Mouse (Mus musculus): ENCODE measurements around the gene Ctnnal1.
"Not testable (repeated sequence)": the region's sequence is repeated elsewhere in the genome, so short reads cannot be mapped to it uniquely, and the experiment has no call there.

Ctnnal1 gene

DNA sequence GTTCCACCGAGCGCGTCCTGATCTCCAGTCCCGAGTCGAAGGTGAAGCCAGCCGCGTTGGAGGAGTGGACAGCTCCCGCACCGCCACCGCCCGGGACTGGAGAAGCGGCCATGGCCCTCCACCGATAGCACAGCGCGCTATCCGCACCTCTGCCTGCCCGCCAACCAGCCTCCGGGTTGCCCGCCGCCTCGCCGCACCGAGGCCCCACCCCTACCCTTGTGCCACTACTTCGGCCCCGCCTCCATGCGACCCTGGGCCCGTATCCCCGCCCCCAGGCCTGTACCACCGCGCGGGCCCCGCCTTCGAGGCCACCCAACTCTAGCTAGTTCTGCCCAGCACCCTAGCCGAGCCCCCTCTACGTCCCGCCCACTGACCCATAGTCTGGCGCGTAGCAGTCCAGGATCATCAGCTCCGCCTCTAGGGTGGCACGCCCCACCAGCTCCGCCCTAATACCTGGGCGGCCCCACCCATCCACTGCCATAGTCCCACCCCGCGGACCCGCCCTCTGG lies at the start of gene Ctnnal1:
Ctnnal1 (minus strand) TSS at position 186 of the 509 bp plus-strand sequence.
- DNase-seq = peak; percentile 95

DNA sequence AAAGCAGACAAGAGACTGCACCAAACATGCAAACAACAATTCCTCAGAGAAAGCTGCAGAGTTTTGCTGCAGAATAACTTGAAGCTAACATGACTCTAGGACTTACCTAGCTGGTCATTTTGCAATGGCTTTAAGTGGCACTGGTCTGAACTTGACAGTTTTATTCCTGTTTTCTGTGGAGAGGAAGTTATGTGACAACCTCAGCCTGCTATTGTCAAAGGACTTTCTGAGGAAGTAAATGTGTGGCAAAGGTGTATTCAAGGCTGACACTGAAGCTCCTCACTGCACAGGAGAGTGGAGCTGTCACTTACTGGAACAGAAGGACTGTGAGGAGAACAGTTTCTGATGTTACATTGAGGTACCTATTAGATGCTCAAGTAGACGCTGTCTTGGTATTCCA lies 49.8 kb upstream of the Ctnnal1 start:
- no peak for DNase-seq

DNA sequence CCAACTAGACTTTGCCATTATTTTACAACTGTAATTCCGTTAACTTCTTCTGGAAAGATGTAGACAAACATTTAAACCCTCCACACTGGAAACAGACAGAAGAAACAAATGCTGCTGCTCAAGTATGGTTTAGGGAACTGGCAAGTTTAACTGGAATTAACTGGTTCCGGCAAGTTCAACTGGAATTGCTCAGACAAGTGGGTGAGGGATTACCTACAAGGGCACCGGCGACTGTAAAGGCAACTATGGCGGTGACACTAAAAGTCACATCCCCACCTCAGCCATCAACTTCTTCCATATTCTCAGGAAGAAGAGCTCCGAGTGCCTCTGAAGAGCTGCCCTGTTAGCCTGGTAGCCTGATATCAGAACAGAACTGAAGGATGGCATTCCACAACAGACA lies 49.4 kb upstream of the Ctnnal1 start:
- DNase-seq = no peak

DNA sequence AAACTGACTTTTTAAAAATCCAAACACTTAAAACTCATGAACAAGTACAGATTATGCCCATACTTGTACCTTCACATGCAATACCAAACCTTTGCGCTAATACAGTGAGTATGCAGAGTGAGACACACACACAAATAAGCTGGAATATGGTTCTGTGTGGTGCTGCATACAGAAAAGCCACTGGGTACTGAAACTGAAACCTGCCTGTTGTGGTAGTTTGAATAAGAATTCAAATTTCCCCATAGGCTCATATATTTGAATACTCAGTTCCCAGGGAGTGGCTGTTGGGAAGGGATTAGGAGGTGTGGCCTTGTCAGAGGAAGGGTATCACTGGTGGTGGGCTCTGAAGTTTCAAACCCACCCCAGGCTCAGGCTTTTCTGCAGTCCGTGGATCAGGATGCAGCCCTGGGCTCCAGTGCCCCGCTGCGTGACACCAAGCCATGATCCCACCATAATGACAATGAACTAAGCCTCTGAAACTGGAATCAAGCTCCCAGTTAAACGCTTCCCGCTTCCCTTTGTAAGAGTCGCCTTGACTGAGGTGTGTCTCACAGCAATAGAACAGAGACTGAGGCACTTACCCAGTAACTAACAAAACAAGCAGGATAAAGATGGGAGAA lies 47.5 kb upstream of the Ctnnal1 start:
- DNase-seq = no peak

DNA sequence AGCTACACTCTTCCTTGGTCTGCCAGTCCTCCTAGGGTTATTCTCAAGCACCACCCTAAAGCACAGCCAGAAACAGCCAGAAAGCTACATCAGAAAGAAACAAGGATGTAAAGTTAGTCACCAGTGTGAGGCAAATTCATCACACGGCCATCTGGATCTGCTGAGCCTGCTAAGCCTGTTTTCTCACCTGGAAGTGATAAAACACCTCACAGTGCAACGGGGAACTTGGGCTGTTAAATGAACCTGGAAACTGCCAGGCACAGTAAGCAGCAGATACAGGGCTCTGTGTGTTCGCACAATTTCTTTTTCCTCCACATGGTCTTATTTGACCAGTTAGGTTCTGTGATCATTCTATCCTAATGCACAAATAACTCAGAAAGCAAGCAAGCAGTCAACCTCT lies 44.6 kb upstream of the Ctnnal1 start:
- no peak for DNase-seq

DNA sequence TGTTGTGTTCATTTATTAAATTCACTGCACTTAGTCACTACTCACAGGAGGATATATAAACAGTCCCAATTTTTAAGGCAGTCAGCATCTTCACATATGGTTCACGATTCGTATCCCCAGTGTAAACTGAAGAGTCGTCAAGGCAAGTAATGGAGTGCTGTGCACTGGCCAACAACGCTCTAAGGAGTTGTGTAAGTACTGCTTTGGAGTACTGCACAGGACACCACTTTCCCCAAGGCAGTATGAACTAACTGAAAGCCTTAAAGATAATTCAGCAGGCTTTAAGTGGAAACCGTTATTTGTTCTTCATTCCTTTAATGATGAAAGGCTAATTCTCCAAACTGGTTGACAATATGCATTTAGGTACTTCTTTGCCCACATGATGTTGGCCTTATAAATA lies 42.7 kb upstream of the Ctnnal1 start:
- no peak for DNase-seq

DNA sequence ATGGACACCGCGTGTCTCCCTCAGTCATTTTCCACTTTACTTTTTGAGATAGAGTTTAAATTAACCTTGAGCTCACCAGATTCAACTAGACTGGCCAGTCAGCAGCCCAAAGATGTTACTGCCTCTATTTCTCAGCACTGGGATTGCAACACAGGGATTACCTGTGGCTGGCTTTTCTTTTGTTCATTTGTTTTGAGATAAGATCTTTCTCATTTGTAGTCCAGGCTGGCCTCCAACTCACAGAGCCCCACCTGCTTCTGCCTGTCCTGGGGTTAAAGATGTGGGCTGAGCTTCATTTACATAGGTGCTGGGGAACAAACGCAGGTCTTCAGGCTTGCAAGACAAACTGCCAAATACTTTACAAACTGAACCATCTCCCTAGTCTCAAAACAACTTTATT lies 41.9 kb upstream of the Ctnnal1 start:
- DNase-seq = no peak

DNA sequence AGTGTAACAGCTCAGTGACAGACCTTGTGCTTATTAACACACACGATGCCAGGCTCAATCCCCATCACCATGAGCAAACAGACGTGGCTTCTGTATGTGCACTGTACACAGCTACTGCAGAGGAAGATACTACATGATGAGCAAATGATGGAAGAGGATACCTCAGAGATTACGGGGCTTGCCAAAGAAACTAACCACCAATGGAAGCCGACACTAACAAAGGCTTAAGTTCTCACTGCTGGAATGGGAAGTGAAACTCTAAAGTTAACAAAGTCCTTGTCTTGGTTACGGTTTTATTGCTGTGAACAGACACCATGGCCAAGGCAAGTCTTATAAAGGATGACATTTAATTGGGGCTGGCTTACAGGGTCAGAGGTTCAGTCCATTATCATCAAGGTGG lies 40.5 kb upstream of the Ctnnal1 start:
- no peak for DNase-seq

DNA sequence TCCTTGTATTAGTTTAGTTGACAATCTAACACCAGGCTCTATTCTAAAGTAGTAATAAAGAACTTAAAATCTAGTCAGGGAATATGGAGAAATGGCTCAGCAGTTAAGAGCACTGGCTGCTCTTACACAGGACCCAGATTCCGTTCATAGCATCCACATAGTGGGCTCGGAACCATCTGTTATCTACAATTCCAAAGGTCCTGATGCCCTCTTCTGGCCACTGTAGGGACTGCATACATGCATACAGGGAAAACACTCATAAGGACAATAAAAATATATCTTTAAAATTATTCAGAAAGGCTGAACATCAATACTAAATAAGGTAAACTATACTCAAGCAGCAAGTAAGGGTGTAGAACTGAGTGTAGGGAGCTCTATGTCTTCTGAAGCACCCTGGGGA lies 36.7 kb upstream of the Ctnnal1 start:
- no peak for DNase-seq

DNA sequence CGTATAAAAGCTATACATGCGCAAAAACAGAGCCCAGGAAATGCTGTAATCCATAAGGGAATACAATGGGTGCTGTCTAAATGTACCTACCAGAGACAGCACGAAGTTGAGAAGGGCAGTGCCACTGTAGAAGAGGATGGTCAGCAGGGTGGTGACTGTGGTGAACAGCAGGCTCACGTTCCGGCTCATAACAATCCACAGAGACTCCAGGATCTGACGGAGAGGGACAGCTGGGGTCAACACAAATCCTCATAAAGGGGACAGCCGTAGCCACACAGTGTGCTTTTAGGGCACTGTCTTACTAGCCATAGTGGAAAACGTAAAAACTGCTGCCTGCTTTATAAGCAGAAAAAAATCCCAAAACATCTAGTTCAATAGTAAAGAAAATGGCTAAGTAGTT lies 34.2 kb upstream of the Ctnnal1 start:
- DNase-seq = no peak

DNA sequence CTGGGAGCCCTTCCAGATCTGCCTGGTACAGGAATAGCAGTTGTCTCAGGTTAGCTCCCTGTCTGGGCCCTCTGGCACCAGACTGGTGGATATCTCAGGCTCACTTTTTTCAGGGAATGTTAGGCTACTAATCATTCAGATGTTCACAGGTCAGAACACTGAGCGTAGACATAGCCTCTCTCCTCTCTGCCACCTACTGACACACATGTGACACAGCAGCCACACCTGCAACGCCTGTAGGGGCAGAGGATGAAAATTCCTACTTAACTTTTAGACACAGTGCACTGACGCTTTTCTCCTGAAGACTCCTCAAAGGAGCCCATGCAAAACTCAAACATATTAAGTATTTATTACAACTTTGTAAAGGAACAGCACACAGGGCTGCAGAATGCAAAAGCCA lies 32.5 kb upstream of the Ctnnal1 start:
- no peak for DNase-seq

DNA sequence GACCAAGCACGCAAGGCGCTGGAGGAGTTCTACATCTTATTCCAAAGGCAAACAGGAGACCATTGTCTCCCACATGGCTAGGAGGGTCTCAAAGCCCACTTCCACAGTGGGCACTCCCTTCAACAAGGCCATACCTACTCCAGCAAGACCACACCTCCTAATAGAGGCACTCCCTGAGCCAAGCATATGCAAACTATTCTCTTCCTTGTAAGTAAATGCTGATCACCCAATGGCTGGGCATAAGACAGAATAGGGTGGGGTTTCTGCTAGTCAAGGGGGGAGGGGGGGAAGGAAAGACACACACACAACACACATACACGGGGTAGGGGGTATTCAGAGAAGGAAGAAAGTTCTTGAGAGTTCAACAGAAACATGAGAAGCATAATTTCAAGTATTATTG lies 29.2 kb upstream of the Ctnnal1 start:
- DNase-seq = no peak

DNA sequence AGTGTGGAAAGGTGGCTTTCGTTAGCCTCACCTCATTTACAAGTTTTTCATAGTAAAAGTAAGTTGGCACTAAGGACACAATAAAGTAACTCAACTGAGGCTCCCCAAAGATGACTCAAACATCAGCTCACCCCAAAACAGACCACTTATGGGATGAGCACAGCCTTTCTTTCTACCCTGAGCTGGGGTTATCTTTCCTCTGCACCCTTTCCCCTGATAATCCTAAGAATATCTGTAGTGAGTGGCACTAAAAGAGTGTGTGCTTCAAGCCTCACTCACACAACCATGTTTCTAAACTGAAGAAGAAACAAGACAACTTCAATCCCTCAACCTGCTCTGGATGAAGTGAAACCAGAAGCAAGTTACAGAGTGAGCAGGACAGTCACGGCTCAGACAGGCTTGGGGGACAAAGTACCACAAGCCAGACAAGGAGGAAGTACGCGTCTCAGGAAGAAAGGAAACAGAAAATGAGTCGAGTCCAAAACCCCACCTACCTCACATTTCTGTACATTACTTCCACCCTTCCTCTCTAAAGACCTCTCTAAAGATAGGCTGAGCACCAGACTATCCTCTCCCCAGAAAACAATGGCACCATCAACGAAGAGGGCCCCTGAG lies 27.6 kb upstream of the Ctnnal1 start:
- no peak for DNase-seq

DNA sequence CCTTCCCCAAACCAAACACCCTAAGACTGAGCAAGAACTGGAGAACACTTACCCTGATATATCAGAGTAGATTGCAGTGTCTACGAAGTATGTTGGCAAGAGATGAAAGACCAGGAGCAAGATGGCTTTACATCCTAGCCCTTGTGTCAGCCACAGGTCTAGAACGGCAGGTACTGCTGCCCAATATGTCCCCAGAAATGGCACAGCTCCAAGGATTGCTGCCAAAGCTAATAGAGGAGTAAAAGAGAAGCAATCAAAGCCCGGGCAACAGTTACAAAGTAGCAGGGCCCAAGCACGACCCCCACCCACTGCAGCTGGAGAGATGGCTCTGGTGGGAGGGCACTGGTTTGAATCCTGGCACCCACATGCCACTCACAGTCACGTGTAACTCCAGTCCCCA lies 23.5 kb upstream of the Ctnnal1 start:
- DNase-seq = no peak

DNA sequence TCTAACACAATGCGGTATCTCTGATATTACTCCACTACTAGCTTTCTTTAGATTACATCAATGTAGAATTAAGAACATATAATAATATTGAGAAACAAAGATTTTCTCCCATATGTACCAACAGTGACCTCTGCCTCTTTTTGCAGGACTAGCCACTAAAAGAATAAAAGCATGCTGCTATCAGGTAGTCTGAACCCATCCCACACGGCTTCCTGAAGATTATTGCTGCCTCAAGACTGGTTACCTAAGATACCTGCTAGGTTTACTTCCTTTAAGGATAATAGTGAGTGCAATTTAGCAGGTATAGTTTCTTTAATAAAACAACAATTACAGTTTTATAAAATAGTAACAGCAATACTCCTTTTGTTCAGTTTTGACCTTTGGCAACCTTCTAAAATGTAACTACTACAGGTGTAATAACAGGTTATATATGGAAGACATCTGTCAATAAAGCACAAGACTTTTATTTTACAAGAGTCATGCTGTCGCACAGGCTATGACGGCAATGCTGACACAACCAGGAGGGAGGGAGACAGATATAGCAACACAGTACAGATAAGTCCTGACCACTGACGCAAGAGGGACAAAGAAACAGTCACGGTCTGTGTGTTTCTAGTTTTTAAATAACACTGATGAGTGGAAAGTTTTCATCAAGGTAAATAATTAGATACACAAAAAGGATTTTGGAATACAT lies 21.4 kb upstream of the Ctnnal1 start:
- DNase-seq = no peak

DNA sequence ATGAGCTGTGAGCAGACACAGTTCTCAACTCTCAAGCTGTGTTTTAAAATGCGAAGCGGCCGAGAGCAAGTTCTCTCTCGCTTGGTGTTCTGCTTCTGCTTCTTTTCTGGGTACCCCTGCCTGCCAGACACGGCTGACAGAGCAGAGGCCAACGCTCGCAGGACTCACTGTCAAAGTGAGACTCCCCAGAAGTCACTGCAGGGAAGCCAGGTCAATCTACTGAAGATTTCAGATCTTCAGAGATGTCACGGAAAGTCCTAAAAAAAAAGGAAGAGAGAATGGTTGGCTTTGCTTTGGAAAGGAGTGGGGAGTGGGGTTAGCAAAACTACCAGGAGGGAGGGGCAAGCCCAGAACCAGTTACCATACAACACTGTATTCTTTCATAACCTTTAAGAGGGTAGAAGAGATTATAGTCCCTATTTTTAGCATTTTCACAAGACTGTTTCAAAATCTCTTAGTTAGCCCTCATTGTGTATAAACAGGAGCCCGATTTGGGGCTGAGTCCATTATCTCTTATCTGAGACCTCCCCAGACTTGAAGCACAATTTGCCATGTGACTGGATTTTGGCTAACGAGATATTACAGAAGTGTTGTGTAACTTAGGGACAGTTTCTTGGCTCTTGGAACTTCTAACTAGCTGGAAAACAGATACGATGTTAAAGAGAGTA lies 15.2 kb upstream of the Ctnnal1 start:
- no peak for DNase-seq

DNA sequence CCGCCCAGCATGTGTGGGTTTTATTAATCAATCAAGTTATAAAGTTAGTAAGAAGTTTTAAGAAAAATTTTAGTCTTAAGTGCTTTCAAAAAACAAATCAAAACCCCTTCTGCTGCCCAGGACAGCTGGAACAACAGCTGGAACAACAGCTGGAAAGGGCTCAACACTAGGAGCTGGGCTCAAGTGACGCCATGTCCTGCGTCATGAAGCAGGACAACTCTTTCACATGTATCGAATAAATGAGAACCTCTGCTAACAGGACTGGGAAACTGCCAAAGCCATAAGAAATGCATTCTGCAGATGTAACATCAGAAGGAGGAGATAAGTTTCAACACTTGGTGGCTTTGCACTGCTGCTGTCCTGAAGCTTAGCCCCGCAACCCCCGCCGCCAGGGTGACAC lies 14.0 kb upstream of the Ctnnal1 start:
- no peak for DNase-seq

DNA sequence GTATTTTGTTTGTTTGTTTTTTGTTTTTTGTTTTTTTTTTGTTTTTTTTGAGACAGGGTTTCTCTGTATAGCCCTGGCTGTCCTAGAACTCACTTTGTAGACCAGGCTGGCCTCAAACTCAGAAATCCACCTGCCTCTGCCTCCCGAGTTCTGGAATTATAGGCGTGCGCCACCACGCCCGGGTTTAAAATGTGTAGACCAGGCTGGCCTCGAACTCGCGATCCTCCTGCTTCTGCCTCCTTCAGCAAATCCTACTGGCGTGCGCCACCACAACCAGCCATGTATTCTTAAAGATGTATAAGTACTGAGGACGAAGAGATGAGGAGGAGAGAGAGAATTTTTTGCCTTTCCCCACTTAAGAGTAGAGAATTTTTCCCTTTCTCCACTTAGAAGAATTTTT lies 5.6 kb upstream of the Ctnnal1 start:
- DNase-seq = not testable (repeated sequence)

DNA sequence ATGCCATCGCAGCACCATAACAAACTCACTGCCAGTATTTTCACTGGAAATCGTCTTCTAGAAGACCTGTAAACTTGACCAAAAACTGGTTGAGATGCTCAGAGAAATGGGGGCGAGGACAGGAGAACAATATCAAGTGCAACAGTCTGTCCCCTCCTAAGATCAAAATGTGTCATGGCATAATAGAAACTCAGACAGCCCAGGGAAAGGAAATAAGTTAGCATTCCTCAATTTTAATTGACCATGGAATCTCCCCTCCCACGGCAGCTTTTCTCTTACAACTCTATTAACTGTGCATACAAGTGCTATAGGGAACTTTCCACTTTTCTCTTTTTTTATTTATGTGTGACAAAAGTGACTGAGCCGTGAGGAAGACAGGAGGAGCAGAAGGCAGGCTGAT lies 2.8 kb upstream of the Ctnnal1 start:
- no peak for DNase-seq

DNA sequence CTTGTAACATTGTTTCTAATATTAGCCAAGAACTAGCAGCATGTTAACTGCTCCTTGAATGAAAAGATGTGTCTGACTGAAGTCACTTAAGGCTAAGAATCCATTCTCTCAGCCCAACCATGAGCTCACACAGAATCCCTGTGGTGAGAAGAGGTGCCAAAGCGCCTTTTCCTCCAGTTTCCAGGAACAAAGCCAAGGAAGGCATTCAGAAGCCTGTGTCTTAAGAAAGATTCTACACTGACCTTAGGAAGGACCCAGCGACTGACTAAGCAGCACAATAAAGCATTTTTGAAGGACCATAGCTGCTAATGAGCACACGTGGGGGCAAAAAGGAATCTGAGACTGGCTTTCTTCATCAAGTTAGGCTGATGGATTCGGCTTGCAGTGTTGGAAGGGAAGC lies 983 bp upstream of the Ctnnal1 start:
- DNase-seq = peak; percentile 44

DNA sequence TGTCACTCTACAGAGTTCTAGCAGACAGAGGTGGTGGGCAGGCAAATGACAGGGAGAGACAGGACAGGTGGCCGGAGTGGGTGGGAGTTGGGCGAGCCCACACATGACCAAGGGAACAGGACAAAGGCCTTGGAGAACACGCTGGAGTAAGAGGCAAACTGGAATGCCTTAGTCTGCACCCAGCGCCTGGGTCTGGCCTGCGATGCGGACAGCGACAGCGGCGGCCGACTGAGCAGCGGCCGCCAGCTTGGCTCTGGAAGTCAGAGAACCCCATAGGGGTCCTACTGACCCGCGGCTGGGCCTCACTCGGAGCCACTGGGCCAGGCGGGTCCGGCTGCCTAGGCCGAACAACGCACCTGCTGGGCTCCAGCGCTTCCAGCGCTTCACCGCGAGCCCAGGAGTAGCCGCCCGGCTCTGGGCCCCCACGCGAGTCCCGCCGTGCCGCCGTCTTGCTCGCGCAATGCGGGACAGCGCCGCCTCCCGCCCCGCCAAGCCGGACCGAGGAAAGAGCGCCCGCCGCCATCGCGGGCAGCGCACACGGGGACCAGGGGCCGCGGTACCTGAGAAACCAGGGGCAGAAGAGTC lies 479 bp downstream of the Ctnnal1 start:
- DNase-seq = peak; percentile 58

DNA sequence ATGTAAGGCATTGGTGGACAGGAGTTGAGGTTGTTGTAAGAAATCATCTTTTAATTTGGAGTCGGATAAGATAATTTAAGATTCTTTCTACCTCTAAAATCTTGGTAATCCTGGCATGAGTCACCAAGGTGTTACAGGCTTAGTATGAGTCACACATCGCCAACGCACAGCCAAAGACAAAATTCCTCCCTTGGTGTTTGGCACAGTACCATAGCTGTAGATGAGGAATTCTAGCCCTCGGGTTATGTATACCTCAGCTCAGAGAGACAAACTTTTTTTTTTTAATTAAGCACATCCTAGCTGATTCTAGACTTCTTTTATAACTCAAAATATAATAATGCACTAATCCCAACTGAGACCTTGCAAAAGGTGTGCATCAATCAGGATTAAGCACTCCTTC lies 972 bp downstream of the Ctnnal1 start:
- DNase-seq = peak; percentile 43

DNA sequence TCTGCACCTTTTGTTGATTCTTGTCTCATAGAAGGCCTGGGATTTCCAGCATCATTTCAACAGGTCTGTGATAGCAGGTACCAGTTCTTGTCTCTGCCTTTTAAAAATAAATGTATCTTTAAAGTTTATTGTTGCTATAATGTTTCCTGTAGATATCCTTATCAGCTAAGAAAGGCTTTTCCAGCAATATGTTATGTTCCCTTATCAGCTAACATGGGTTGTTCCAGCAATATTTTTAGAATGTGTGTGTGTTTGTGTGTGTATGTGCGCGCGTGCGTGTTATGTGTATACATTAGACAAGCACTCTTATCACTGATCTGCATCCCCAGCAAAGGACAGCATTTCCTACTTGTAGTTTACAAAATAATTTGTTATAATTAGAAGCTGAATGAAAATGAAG lies 3.4 kb downstream of the Ctnnal1 start:
- no peak for DNase-seq

DNA sequence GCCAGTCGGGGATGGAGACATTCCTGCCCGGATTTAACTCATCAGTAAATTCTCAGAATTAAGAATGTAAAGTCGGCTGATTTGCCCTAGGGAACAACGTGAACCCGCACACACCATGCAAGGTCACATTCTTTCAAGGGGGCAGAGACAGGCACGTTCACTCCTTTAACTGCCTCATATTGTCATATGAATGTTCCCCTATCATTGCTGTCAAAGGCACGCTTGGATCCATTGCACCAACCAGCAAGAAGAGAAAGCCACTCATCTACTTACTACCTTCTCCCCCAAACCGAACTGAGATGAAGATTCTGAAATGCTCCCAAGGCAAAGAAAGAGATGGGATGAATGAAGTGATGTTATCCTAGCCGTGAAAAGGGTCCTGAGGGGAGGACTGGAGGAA lies 6.3 kb downstream of the Ctnnal1 start:
- no peak for DNase-seq

All from cerebellum, adult 11-12 months (tissue).